Mouse (Mus musculus) midbrain, embryonic 15.5 days (tissue): ENCODE results near the gene Dhx58. TPM values are rescaled to one million over a fixed set of nuclear protein-coding genes. Genes with fewer than 3 reads are reported as not detected.

Experiments
- ATAC-seq: fragments of 200-750 bp; cut with Nextera tagmentation; replicated peaks from 2 replicates; pipeline ENCODE4 v1.8.0; 2017; ENCODE audit warnings: moderate TSS enrichment
- H3K27ac ChIP-seq: fragments of 300-500 bp; sonication (generic); 2 replicates; pipeline ENCODE4 v1.5.1; 2015; ENCODE audit warnings: mild to moderate bottlenecking, inconsistent platforms
- H3K27me3 ChIP-seq: fragments of 300-500 bp; sonication (generic); replicated peaks from 2 replicates; pipeline ENCODE4 v1.6.1; 2015; ENCODE audit warnings: inconsistent platforms
- H3K36me3 ChIP-seq: fragments of 300-500 bp; sonication (generic); replicated peaks from 2 replicates; pipeline ENCODE4 v1.6.1; 2015; ENCODE audit warnings: inconsistent platforms
- H3K4me1 ChIP-seq: fragments of 300-500 bp; sonication (generic); 2 replicates; pipeline ENCODE4 v1.6.1; 2015; ENCODE audit warnings: inconsistent platforms
- H3K4me2 ChIP-seq: fragments of 300-500 bp; sonication (generic); 2 replicates; pipeline ENCODE4 v1.6.1; 2015; ENCODE audit warnings: inconsistent platforms, mild to moderate bottlenecking, moderate library complexity
- H3K4me3 ChIP-seq: fragments of 300-500 bp; sonication (generic); 2 replicates; pipeline ENCODE4 v1.5.1; 2015; ENCODE audit warnings: mild to moderate bottlenecking, inconsistent platforms
- H3K9ac ChIP-seq: fragments of 300-500 bp; sonication (generic); 2 replicates; pipeline ENCODE4 v1.6.1; 2015; ENCODE audit warnings: mild to moderate bottlenecking, inconsistent platforms
- H3K9me3 ChIP-seq: fragments of 300-500 bp; sonication (generic); 2 replicates; pipeline ENCODE4 v1.6.1; 2016; ENCODE audit warnings: inconsistent platforms
- WGBS: fragments of 180-500 bp; shearing (Covaris S2); methylation state at CpG from one replicate; pipeline ENCODE4 v1.1.7; 2015; ENCODE audit warnings: mixed read lengths; 5-methylcytosine and 5-hydroxymethylcytosine counted together
- polyA plus RNA-seq: library from polyadenylated mRNA; unstranded; fragments of >200 nt; fragmentation: Nextera tagmentation; extraction: Ambion mirVana; gene quantifications from 2 replicates; pipeline ENCODE4 v1.2.1, GENCODE M21; 2015

Dhx58 gene
- polyA plus RNA-seq, 1 experiment from 2014 or later: 3.5 TPM

DNA sequence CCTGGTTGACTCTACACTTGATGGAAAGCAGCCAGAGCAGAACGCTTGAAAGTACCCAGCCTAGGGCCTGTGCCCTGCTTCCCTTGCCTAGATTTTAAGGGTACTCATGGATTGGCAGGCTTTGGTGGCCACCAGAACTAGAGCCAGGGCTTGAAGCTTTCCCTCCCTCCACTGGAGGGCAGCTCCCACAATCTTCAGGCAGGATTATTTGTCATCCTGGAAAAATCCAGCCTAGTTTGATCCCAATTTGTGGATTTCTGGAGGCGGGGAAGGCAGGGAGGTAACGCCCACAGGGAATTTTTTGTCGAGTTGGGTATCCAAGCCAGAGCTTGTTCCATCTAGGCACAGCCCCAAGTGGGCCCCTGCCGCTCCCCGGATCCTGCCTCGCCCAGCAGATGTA is 13.7 kb downstream of the Dhx58 start:
- 85% methylated on average over 7 of the region's 7 CpGs for WGBS

DNA sequence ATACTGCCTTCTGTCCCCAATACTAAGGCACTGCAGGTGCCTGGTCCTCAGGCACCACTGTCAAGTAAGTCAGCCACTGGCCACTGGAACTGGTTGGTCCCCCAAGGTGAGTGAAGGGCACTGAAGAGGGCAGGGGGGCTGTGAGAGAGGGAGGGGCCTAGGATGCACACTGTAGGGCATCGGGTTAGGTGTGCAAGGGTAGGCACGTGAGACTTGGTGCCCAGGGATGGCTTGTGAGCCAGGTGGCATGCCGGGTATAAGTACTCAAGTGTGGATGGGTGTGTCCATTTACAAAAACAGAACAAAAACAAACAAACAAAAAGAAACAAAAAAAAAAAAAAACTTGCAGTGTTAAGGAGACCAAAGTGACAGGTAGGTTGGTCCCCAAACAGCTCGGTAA is 15.6 kb downstream of the Dhx58 start:
- no peak for ATAC-seq
- H3K9ac ChIP-seq: no peak overlapping the region
- 80% methylated on average over 4 of the region's 4 CpGs for WGBS
- H3K9me3 ChIP-seq: no peaks in the 10 kb centered on the region
- H3K4me2 ChIP-seq: no peak overlapping the region
- H3K36me3 ChIP-seq: no peaks in the 10 kb centered on the region
- no peak overlapping the region for H3K4me3 ChIP-seq
- no peak overlapping the region for H3K27ac ChIP-seq
- peaks cover 9% of the 10 kb centered on the region for H3K4me1 ChIP-seq
- peaks cover 26% of the 10 kb centered on the region for H3K27me3 ChIP-seq

More for the DNA sequence above, 13.7 kb downstream of the Dhx58 start:
- no peak overlapping the region for H3K4me3 ChIP-seq
- H3K9ac ChIP-seq: no peak overlapping the region
- no peak overlapping the region for H3K4me2 ChIP-seq
- peaks cover 9% of the 10 kb centered on the region for H3K4me1 ChIP-seq
- H3K27me3 ChIP-seq: peaks cover 26% of the 10 kb centered on the region
- no peak for ATAC-seq
- H3K9me3 ChIP-seq: no peaks in the 10 kb centered on the region
- H3K36me3 ChIP-seq: no peaks in the 10 kb centered on the region
- no peak overlapping the region for H3K27ac ChIP-seq

DNA sequence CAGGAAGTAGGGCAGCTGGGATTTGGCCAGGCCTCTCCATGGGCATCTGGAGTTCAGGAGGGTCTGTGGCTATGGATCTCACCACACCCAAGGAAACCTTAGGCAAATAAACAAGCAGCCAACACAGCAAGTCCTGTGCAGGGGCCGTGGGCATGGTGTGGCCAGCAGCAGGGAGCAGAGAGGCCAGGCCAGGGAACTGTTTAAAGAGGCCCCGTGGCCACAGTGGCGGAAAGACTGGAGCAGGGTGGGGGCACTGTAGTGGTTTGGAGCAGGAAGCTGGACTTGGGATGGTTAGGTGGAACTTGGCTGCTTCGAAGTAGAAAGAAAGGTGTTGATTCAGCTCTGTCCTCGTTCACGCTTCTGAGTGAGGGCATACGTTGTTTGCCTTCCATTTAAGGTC is 16.8 kb downstream of the Dhx58 start:
- H3K27ac ChIP-seq: no peak overlapping the region
- 79% methylated on average over 7 of the region's 7 CpGs for WGBS
- peaks cover 17% of the 10 kb centered on the region for H3K27me3 ChIP-seq
- no peak overlapping the region for H3K4me2 ChIP-seq
- H3K4me1 ChIP-seq: peaks cover 4% of the 10 kb centered on the region
- H3K9ac ChIP-seq: no peak overlapping the region
- H3K4me3 ChIP-seq: no peak overlapping the region
- no peaks in the 10 kb centered on the region for H3K36me3 ChIP-seq
- H3K9me3 ChIP-seq: no peaks in the 10 kb centered on the region
- no peak for ATAC-seq

DNA sequence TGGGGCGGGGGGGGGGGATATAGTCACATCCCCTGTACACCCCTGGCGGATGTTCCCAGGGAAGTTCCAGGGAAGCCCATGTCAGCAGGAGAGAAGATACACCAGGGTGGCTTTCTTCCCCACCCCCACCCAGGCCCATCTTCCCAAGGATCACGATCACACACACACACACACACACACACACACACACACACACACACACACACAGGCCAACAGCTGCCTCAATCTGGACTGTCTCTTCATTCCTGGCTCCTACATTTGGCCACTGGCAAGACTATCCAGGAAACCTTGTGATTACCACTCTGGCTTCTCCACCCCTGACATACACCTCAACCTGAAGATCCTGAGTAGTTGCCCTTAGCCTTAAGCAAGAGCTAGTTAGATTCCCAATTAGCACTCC is 18.7 kb downstream of the Dhx58 start:
- H3K4me3 ChIP-seq: no peak overlapping the region
- no peak overlapping the region for H3K27ac ChIP-seq
- no CpG with 5 or more reads among the region's 3 CpGs for WGBS

DNA sequence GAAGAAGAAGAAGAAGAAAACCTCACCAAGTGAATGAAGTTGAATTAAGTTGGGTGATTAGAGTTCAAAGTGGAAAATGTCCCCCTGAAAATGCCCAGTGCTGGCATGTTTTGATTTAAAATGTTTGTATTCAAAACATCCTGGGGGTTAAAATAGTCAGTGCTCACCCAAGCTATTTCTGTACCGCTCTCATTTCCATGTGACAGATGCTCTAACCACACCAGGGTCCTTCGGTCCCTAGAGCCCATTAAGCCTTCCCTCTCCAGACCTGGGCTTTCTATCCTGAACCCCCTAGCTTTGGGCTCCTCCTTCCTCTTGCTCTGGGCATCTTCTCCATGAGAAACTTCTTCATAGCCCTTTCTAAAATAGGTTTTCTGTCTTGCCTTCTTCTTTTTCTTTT is 20.0 kb downstream of the Dhx58 start:
- Histone ChIP-seq H3K4me3 (no peak overlapping the region), H3K4me2 (no peak overlapping the region), H3K36me3 (no peaks in the 10 kb centered on the region), H3K9me3 (no peaks in the 10 kb centered on the region), H3K9ac (no peak overlapping the region), H3K4me1 (no peaks in the 10 kb centered on the region), H3K27ac (no peak overlapping the region), H3K27me3 (no peaks in the 10 kb centered on the region)
- 85% methylated on average over 2 of the region's 2 CpGs for WGBS
- no peak for ATAC-seq

More for the DNA sequence above, 18.7 kb downstream of the Dhx58 start:
- no peak overlapping the region for H3K4me2 ChIP-seq
- H3K4me1 ChIP-seq: no peaks in the 10 kb centered on the region
- peaks cover 2% of the 10 kb centered on the region; the same call in 1 of the 2 replicates for H3K27me3 ChIP-seq
- H3K36me3 ChIP-seq: no peaks in the 10 kb centered on the region
- ATAC-seq: no peak
- H3K9me3 ChIP-seq: no peaks in the 10 kb centered on the region
- H3K9ac ChIP-seq: no peak overlapping the region

DNA sequence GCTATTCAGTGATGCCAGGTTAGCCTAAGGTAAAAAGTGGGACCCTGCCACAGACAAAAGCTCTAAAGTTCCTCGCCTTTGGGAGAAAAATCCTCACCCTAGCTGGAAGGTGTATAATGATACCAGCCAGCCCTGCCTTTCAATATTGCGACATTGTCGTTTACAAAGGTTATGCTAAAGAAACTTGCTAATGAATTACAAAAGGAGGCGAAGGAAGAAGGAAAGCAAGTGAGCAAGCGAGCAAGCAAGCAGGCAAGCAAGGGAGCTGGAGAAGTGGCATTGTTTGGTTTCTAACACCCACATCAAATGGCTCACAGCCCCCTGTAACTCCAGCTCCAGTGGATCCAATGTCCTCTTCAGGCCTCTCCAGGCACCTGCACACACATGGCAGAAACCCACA is 21.5 kb downstream of the Dhx58 start:
- Histone ChIP-seq H3K36me3 (no peaks in the 10 kb centered on the region), H3K27me3 (no peaks in the 10 kb centered on the region), H3K9ac (no peak overlapping the region), H3K4me2 (no peak overlapping the region), H3K4me3 (no peak overlapping the region), H3K4me1 (no peaks in the 10 kb centered on the region), H3K27ac (no peak overlapping the region), H3K9me3 (no peaks in the 10 kb centered on the region)
- WGBS: 72% methylated on average over 5 of the region's 5 CpGs
- no peak for ATAC-seq

DNA sequence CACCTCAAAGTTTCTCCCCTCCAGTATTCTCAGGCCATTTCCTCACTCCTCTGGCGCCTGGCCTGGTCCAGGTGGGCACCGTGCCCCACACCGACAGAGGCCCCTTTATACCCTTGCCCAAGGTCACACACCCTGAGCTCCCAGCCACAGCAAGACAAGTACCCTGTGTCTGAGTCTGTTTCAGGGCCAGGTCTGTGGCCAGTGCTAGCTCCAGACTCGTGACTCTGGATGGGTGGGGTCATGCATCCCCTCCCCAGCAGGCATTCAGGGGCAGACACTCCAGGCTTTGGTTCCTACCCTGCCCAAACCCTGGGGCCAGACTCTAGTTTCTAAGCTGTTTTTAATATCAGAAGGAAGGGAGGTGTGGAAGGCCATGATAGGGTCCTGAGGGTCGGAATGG is 22.2 kb downstream of the Dhx58 start:
- Histone ChIP-seq H3K4me3 (no peak overlapping the region), H3K27me3 (no peaks in the 10 kb centered on the region), H3K9me3 (no peaks in the 10 kb centered on the region), H3K36me3 (no peaks in the 10 kb centered on the region), H3K9ac (no peak overlapping the region), H3K4me2 (no peak overlapping the region), H3K4me1 (no peaks in the 10 kb centered on the region), H3K27ac (no peak overlapping the region)
- no peak for ATAC-seq
- 81% methylated on average over 5 of the region's 5 CpGs for whole genome bisulfite sequencing

DNA sequence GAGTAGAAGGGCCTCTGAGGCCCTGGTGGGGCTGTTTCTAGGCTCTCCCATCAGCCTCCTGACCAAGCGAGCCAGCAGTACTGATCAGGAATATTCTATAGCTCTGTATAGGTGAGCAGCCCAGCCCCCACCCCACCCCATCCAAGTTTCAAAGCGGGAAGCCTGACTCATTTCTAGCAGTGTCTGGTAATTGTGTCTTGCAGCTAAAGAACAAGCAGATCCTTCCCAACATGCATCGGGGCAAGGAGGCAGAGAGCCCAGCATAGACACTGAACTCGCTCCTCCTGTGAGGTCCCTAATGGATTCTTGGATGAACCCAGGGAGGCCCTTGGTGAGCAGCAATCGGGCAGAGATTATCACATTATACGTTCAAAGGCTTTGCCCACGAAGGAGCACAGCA is 26.3 kb downstream of the Dhx58 start:
- Histone ChIP-seq H3K27ac (no peak overlapping the region), H3K4me3 (no peak overlapping the region), H3K9ac (no peak overlapping the region), H3K36me3 (no peaks in the 10 kb centered on the region), H3K4me2 (no peak overlapping the region), H3K9me3 (no peaks in the 10 kb centered on the region), H3K4me1 (peaks cover 5% of the 10 kb centered on the region), H3K27me3 (no peaks in the 10 kb centered on the region)
- WGBS: 52% methylated on average over 7 of the region's 7 CpGs
- ATAC-seq: no peak

DNA sequence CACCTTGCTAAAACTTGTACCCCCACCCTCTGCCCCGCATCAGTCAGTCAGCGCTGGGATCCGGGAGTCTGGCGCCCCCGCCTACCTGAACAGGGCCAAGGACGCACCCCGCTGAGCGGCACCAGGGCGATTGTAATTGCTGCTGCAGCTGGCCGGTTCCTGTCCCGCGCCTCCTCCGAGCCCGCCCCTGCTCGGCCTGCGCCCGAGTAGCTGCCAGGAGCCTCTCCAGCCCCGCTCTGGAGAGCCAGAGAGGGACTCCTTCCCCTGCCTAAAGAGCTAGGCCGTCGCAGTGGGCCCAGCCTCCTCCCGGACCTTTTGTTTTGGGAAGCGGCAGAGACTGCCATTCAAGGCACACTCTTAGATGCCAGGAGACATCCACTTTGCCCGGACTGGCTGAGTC is 30.9 kb downstream of the Dhx58 start:
- H3K9me3 ChIP-seq: no peaks in the 10 kb centered on the region
- no peak overlapping the region for H3K27ac ChIP-seq
- H3K4me2 ChIP-seq: peak overlapping the region; percentile 33
- 0 out of 2 replicates have a peak overlapping the region, but pooled peaks have one; percentile 9 for H3K9ac ChIP-seq
- no peak overlapping the region for H3K4me3 ChIP-seq
- peaks cover 6% of the 10 kb centered on the region for H3K4me1 ChIP-seq
- no peak for ATAC-seq
- 2% methylated on average over 23 of the region's 23 CpGs for WGBS
- no peaks in the 10 kb centered on the region for H3K36me3 ChIP-seq
- H3K27me3 ChIP-seq: peaks cover 5% of the 10 kb centered on the region; the same call in 1 of the 2 replicates

DNA sequence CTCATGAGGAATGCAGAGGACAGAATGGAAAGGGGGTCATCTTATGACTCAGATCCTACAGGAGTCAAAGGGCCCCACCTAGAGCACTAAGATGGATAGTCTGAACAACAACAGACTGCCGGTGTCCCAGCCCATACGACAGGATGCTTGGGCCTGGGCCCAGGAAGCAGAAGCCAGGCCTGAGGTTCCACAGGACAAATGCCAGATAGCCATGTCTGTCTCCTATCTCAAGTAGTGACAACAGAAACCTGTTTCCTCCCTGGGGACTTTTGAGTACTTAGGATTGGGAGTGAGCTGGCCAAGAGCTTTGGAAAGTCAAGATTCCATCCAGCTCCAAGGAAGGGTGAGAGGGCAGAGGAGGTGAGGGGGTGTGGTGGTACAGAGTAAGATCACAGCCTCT is 32.1 kb downstream of the Dhx58 start:
- no peaks in the 10 kb centered on the region for H3K9me3 ChIP-seq
- WGBS: 77% methylated on average over 2 of the region's 2 CpGs

DNA sequence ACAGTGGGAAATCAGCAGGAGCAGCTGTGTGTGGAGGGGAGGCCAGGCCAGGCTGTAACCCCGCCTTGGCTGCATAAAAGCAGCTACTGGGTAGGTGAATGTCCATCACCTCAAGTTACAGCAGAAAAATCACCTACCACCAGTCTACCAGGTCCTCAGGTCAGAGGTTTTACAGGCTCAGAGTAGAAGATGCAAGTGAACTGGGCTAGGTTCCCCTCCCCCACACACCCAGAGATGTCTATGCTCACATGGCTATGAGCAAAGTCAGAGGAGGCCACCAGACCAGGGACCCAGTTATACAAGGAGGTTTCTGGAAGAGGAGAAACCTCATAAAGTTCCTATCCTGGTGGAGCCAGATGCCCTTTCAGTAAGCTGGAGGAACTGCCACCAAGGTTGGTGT is 33.0 kb downstream of the Dhx58 start:
- Histone ChIP-seq H3K27me3 (peaks cover 5% of the 10 kb centered on the region; the same call in 1 of the 2 replicates), H3K36me3 (no peaks in the 10 kb centered on the region), H3K9ac (no peak overlapping the region), H3K27ac (no peak overlapping the region), H3K4me2 (no peak overlapping the region), H3K9me3 (no peaks in the 10 kb centered on the region), H3K4me1 (peaks cover 6% of the 10 kb centered on the region), H3K4me3 (no peak overlapping the region)
- ATAC-seq: no peak
- WGBS: 71% methylated on average over 1 of the region's 1 CpGs

More for the DNA sequence above, 32.1 kb downstream of the Dhx58 start:
- H3K27me3 ChIP-seq: peaks cover 5% of the 10 kb centered on the region; the same call in 1 of the 2 replicates
- no peak overlapping the region for H3K4me2 ChIP-seq
- H3K27ac ChIP-seq: no peak overlapping the region
- H3K9ac ChIP-seq: no peak overlapping the region
- no peaks in the 10 kb centered on the region for H3K36me3 ChIP-seq
- peaks cover 6% of the 10 kb centered on the region for H3K4me1 ChIP-seq
- H3K4me3 ChIP-seq: no peak overlapping the region
- no peak for ATAC-seq

DNA sequence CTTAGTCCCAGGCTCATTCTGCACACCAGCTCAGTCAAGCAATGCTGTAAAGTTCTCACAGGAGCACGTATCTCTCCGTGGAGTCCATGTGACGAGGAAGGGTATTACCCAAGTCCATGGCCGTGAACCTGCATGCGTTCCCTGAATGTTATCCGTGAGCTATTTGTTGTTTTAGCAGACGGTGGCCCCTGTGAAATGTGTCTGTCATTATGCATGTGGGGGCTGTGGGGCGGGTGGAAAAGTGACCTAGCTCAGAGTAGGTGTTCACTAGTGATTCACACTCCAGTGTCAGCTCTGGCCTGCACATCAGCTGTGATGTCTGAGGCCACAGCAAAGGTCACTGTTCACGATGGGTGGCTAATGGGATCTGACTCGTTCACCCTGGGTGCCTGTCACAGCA is 44.3 kb downstream of the Dhx58 start:
- H3K9me3 ChIP-seq: no peaks in the 10 kb centered on the region
- no peak for ATAC-seq
- WGBS: 75% methylated on average over 10 of the region's 10 CpGs
- H3K4me1 ChIP-seq: peaks cover 6% of the 10 kb centered on the region; the same call in 1 of the 2 replicates
- H3K4me3 ChIP-seq: no peak overlapping the region
- no peaks in the 10 kb centered on the region for H3K36me3 ChIP-seq
- H3K9ac ChIP-seq: no peak overlapping the region
- no peak overlapping the region for H3K27ac ChIP-seq
- no peaks in the 10 kb centered on the region for H3K27me3 ChIP-seq
- no peak overlapping the region for H3K4me2 ChIP-seq

DNA sequence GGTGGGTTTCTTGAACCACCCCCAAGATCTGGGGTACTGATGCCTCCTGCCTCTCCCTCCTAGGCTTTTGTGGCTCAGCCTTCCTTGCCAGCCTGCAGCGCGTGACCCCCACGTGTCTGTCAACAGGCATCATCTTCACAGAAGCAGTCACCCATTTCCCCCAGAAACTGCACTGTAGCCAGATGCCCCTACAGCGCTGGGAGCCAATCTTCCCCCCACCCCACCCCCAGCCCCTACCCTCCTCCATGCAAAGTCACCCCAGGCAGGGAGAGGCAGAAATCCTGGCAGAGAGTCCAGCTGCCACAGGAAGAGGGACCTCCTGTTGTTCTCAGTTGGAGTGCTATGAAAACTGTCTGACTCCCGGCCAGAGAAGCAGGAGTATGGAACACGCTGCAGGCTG is 47.6 kb downstream of the Dhx58 start:
- no peaks in the 10 kb centered on the region for H3K36me3 ChIP-seq
- peaks cover 6% of the 10 kb centered on the region; the same call in 1 of the 2 replicates for H3K4me1 ChIP-seq
- no peak overlapping the region for H3K27ac ChIP-seq
- no peak overlapping the region for H3K9ac ChIP-seq
- no peak overlapping the region for H3K4me3 ChIP-seq
- no peak overlapping the region for H3K4me2 ChIP-seq
- no peaks in the 10 kb centered on the region; the same call in 1 of the 2 replicates for H3K27me3 ChIP-seq
- no peaks in the 10 kb centered on the region for H3K9me3 ChIP-seq
- 14% methylated on average over 6 of the region's 6 CpGs for WGBS
- no peak for ATAC-seq
